Mouse (Mus musculus) kidney, adult 9 months (tissue): ENCODE data around the gene Brms1.
"Not testable (repeated sequence)": the region's sequence is repeated elsewhere in the genome, so short reads cannot be mapped to it uniquely, and the experiment has no call there.

Experiments used
- DNase-seq: peaks from one replicate; pipeline ENCODE4 v3.0.0; 2022

Brms1 gene

GRCm38 (mm10) chr19:5040862-5041523 is at the start of gene Brms1:
Gene Brms1, plus strand, starts transcription at chr19:5041354.
- DNase-seq: peak; percentile 94

GRCm38 (mm10) chr19:4992371-4992770 is 48.8 kb upstream of the Brms1 start:
- no peak for DNase-seq

- no peak for DNase-seq
These were observed 48.2 kb upstream of the Brms1 start for GRCm38 (mm10) chr19:4992904-4993303.

GRCm38 (mm10) chr19:4994043-4994442 is 47.1 kb upstream of the Brms1 start:
- DNase-seq: no peak

GRCm38 (mm10) chr19:4999445-5000140 is 41.6 kb upstream of the Brms1 start:
- no peak for DNase-seq

GRCm38 (mm10) chr19:5001666-5002406 is 39.3 kb upstream of the Brms1 start:
- peak; percentile 69 for DNase-seq

- not testable (repeated sequence) for DNase-seq
These were observed 37.5 kb upstream of the Brms1 start for GRCm38 (mm10) chr19:5003644-5004043.

GRCm38 (mm10) chr19:5004925-5005324 is 36.2 kb upstream of the Brms1 start:
- DNase-seq: no peak

GRCm38 (mm10) chr19:5013138-5013537 is 28.0 kb upstream of the Brms1 start:
- no peak for DNase-seq

- peak; percentile 65 for DNase-seq
These were observed 26.2 kb upstream of the Brms1 start for GRCm38 (mm10) chr19:5014961-5015398.

- peak; percentile 66 for DNase-seq
These were observed 24.9 kb upstream of the Brms1 start for GRCm38 (mm10) chr19:5016221-5016742.

- peak; percentile 72 for DNase-seq
These were observed 24.4 kb upstream of the Brms1 start for GRCm38 (mm10) chr19:5016782-5017181.

GRCm38 (mm10) chr19:5017611-5018010 is 23.5 kb upstream of the Brms1 start:
- no peak for DNase-seq

GRCm38 (mm10) chr19:5018191-5018590 is 23.0 kb upstream of the Brms1 start:
- DNase-seq: no peak

GRCm38 (mm10) chr19:5021416-5021815 is 19.7 kb upstream of the Brms1 start:
- no peak for DNase-seq

GRCm38 (mm10) chr19:5023621-5024479 is 17.3 kb upstream of the Brms1 start, which contains the start of gene Slc29a2:
Gene Slc29a2, plus strand, starts transcription at chr19:5023860.
- peak; percentile 95 for DNase-seq

- no peak for DNase-seq
These were observed 15.0 kb upstream of the Brms1 start for GRCm38 (mm10) chr19:5026111-5026510.

GRCm38 (mm10) chr19:5032686-5033085 is 8.5 kb upstream of the Brms1 start:
- no peak for DNase-seq

- no peak for DNase-seq
These were observed 4.6 kb upstream of the Brms1 start for GRCm38 (mm10) chr19:5036577-5036976.

GRCm38 (mm10) chr19:5037678-5038571 is 3.2 kb upstream of the Brms1 start:
- DNase-seq: peak; percentile 81

- DNase-seq: peak; percentile 87
These were observed 2.4 kb upstream of the Brms1 start, which contains the start of the genes B4gat1 and AC124502.3 for GRCm38 (mm10) chr19:5038709-5039156. Gene B4gat1, plus strand, starts transcription at chr19:5038826. Gene AC124502.3, plus strand, starts transcription at chr19:5038891.
